Mouse (Mus musculus) testis, adult 2 months (tissue): ENCODE results near the gene Mpv17.

ENCODE experiments used
- CTCF ChIP-seq: fragments of 200-500 bp; IDR thresholded peaks from 2 replicates; pipeline ENCODE4 v1.5.1; 2012; ENCODE audit warnings: low read depth, mild to moderate bottlenecking, inconsistent platforms, low read length, moderate library complexity; ENCODE audit not compliant: control insufficient read depth, insufficient read depth, insufficient replicate concordance
- POLR2A ChIP-seq: fragments of 200-500 bp; IDR thresholded peaks from 2 replicates; pipeline ENCODE4 v1.6.1; 2012; ENCODE audit warnings: low read depth, mild to moderate bottlenecking, inconsistent platforms, low read length, moderate library complexity; ENCODE audit not compliant: control insufficient read depth

GRCm38 (mm10) chr5:31121111-31121510 is 32.9 kb downstream of the Mpv17 start:
- TF ChIP-seq POLR2A, result no peak
- TF ChIP-seq CTCF, result no peak
